Mouse (Mus musculus) liver, adult 2 months (tissue): ENCODE measurements at regions not wholly inside any gene's neighbourhood (a gene's known extent, or its start where the extent isn't known, plus 50 kb on each side); places are given as distances from the start of the nearest gene placed in this dataset.

ENCODE experiments used
- DNase-seq: peaks from one replicate; pipeline ENCODE4 v3.0.0-alpha.2; 2011; ENCODE audit warnings: low read depth, low spot score; ENCODE audit errors: extremely low read depth
- H3K27ac ChIP-seq: fragments of 200-500 bp; replicated peaks from 2 replicates; pipeline ENCODE4 v1.5.1; 2012; ENCODE audit warnings: low read depth, mild to moderate bottlenecking, control low read depth, inconsistent platforms, low read length; ENCODE audit not compliant: insufficient read depth
- H3K27me3 ChIP-seq: fragments of 200-500 bp; 2 replicates; pipeline ENCODE4 v1.6.1; 2012; ENCODE audit warnings: mild to moderate bottlenecking, moderate library complexity, low read length, inconsistent platforms; ENCODE audit not compliant: control insufficient read depth, insufficient read depth
- H3K36me3 ChIP-seq: fragments of 200-500 bp; 2 replicates; pipeline ENCODE4 v1.6.1; 2012; ENCODE audit warnings: low read length, inconsistent platforms; ENCODE audit not compliant: control insufficient read depth, insufficient read depth
- H3K4me1 ChIP-seq: fragments of 200-500 bp; 2 replicates; pipeline ENCODE4 v1.6.1; 2011; ENCODE audit warnings: low read length; ENCODE audit not compliant: control insufficient read depth, insufficient read depth
- H3K4me3 ChIP-seq: fragments of 200-500 bp; 2 replicates; pipeline ENCODE4 v1.5.1; 2011; ENCODE audit warnings: low read depth, mild to moderate bottlenecking, control low read depth, low read length, moderate library complexity; ENCODE audit not compliant: insufficient read depth
- H3K79me2 ChIP-seq: fragments of 200-500 bp; 2 replicates; pipeline ENCODE4 v1.6.1; 2012; ENCODE audit warnings: inconsistent platforms, mild to moderate bottlenecking, low read length, moderate library complexity; ENCODE audit not compliant: control insufficient read depth, insufficient read depth
- H3K9ac ChIP-seq: fragments of 200-500 bp; 2 replicates; pipeline ENCODE4 v1.6.1; 2012; ENCODE audit warnings: low read depth, mild to moderate bottlenecking, control low read depth, inconsistent platforms, low read length
- CTCF ChIP-seq: fragments of 200-500 bp; IDR thresholded peaks from 2 replicates; pipeline ENCODE4 v1.5.1; 2011; ENCODE audit warnings: low read depth, low read length, control low read depth
- POLR2A ChIP-seq: fragments of 200-500 bp; IDR thresholded peaks from 2 replicates; pipeline ENCODE4 v1.6.1; 2011; ENCODE audit warnings: low read length, control low read depth; ENCODE audit not compliant: insufficient read depth; ENCODE audit errors: extremely low read depth
- WGBS: fragments of 180-500 bp; shearing (Covaris S2); methylation state at CpG from one replicate; pipeline ENCODE4 v1.1.7; 2018; 5-methylcytosine and 5-hydroxymethylcytosine counted together

DNA sequence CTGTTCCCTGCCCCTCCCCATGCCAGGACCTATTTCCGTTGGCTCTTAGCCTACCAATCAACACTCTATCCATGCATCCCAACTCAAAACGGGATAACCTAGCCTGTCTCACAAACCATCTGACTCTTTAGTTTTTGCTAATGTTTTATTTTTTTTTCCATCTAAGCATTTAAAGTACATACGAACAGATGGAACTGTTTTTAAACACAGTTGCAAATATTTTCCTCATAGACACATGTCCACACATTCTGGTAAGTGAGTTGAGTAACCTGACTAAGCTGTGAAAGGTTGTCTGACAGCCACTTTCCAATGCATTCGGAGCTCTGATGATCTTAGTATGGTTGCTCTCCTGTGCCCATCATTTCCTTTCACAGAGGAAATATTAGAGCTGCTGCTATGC lies 384.9 kb downstream of the Gm826 start:
- no peaks in the 10 kb centered on the region for H3K36me3 ChIP-seq
- no peaks in the 10 kb centered on the region for H3K79me2 ChIP-seq
- WGBS = 81% methylated on average over 4 of the region's 4 CpGs
- H3K4me3 ChIP-seq = no peak overlapping the region
- H3K4me1 ChIP-seq = no peaks in the 10 kb centered on the region
- DNase-seq = no peak
- no peak overlapping the region for H3K9ac ChIP-seq
- no peak overlapping the region for H3K27ac ChIP-seq
- no peak for TF ChIP-seq CTCF
- TF ChIP-seq POLR2A = no peak
- no peaks in the 10 kb centered on the region for H3K27me3 ChIP-seq

DNA sequence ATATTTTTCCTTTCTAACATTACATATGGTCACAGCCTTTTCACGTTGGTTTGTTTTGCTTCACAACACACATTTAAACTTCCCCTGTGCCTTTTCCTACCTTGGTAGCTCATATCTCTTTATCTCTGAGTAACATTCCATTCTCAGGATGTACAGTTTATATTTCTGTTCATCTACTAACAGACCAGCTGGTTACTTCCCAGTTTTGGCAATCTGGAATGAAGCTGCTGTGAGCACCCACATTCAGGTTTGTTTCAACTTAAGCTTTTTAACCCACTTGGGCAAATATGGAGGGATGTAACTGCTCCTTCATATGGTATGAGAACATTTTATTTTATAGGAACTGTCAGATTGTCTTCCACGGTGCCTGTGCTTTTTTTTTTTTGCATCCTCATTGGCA lies 403.2 kb downstream of the Gm826 start:
- H3K79me2 ChIP-seq = no peaks in the 10 kb centered on the region
- WGBS = 79% methylated on average over 2 of the region's 2 CpGs
- H3K27me3 ChIP-seq = no peaks in the 10 kb centered on the region
- no peak for TF ChIP-seq CTCF
- no peak for TF ChIP-seq POLR2A
- no peaks in the 10 kb centered on the region for H3K36me3 ChIP-seq
- H3K4me3 ChIP-seq = no peak overlapping the region
- no peak overlapping the region for H3K9ac ChIP-seq
- no peaks in the 10 kb centered on the region for H3K4me1 ChIP-seq
- DNase-seq = no peak
- H3K27ac ChIP-seq = no peak overlapping the region

DNA sequence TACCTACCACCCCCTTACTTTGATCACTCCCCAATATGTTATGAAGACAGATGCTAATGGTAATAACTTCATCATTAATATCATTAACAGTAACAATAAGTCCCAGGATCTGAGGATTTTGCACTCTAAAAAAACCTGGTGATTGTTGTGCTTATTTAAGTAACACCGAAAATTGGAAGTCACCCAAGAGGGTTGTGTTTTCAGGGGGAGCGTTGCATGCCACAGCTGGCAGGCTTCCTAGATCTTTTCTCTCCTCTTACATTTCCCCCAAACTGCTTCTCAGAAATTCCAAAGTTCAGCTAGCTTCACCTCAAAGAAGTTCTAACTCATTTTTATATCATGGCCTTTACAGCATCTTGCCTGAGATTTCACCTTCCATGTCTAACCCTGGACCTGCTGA lies 444.3 kb downstream of the Gm826 start:
- H3K4me1 ChIP-seq = no peaks in the 10 kb centered on the region
- H3K27ac ChIP-seq = no peak overlapping the region
- no peak overlapping the region for H3K9ac ChIP-seq
- no peaks in the 10 kb centered on the region for H3K36me3 ChIP-seq
- H3K27me3 ChIP-seq = no peaks in the 10 kb centered on the region
- H3K79me2 ChIP-seq = no peaks in the 10 kb centered on the region
- TF ChIP-seq POLR2A (no peak), CTCF (no peak)
- DNase-seq = no peak
- 68% methylated on average over 2 of the region's 2 CpGs for WGBS
- H3K4me3 ChIP-seq = no peak overlapping the region

DNA sequence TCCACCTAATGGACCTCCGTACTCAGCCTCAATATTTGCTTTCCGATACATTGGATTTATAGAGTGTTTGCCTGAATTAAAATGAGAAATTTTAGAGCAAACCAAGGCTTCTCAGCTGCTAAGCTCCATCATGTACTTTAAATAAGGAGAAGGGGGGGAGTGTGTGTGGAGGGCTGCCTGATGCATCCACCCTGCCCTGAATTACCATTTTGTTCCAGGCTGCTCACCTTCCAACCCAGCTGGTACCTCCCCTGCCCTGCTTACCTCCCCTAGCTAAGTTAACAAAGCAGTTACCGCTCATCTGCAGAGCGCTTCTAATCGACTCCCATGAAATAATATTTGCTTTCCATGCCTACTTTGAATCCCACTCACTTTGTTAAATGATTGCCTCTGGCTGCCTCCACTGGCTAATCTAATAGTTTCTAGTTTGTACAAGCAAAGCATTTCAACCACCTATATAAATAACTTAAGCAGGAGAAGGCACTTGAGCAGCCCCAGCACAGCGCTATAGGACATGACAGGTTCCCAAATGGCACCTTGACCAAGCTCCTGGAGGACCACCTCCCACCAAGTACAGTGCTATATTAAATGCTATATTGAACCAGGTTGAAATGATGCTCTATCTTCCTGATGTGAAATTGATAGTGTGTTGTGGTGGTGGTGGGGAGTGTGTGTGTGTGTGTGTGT lies 449.0 kb downstream of the Gm826 start:
- no peaks in the 10 kb centered on the region for H3K27me3 ChIP-seq
- 65% methylated on average over 6 of the region's 6 CpGs for WGBS
- H3K79me2 ChIP-seq = no peaks in the 10 kb centered on the region
- no peaks in the 10 kb centered on the region for H3K36me3 ChIP-seq
- no peak overlapping the region for H3K9ac ChIP-seq
- H3K4me1 ChIP-seq = no peaks in the 10 kb centered on the region
- no peak overlapping the region for H3K27ac ChIP-seq
- TF ChIP-seq POLR2A (no peak), CTCF (no peak)
- no peak for DNase-seq
- H3K4me3 ChIP-seq = no peak overlapping the region

DNA sequence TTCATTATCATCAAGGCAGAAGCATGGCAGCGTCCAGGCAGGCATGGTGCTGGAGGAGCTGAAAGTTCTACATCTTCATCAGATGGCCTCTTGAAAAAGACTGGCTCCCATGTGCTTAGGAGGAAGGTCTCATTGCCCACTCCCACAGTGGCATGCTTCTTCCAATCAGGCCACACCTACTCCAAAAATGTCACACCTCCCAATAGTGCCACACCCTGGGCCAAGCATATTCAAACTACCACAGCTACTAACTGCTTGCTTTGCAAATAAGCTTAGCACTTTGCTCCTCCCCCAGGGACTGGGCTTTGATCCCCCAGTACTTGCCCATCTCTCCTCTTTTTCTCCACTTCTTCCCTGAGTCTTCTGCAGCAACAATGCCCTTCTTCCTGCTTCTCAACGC lies 467.0 kb downstream of the Gm826 start:
- H3K79me2 ChIP-seq = no peaks in the 10 kb centered on the region

DNA sequence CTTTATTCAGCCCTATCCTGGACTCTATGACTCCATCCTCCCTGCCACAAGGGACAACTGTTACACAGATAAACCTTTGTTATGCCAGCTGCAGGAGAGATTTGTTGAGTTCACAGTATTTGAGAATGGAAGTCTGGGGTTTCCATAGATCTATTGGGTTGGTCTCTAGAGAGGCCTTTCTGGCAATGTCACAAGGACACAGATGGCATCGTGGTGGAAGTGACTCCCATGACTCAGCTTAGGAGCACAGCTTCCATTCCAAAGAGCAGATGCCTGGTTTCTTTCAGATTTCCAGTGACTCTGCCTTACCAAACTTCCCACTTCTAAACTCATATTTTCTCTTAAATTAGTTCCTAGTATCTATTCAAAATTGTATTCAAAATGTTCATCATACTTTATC lies 467.6 kb downstream of the Gm826 start:
- no peak overlapping the region for H3K27ac ChIP-seq

More for the DNA sequence above, 467.0 kb downstream of the Gm826 start:
- TF ChIP-seq CTCF = no peak
- TF ChIP-seq POLR2A = no peak
- Histone ChIP-seq H3K4me3 (no peak overlapping the region), H3K9ac (no peak overlapping the region), H3K4me1 (no peaks in the 10 kb centered on the region), H3K36me3 (no peaks in the 10 kb centered on the region), H3K27me3 (no peaks in the 10 kb centered on the region), H3K27ac (no peak overlapping the region)
- DNase-seq = no peak
- 48% methylated on average over 2 of the region's 2 CpGs for WGBS

More for the DNA sequence above, 467.6 kb downstream of the Gm826 start:
- TF ChIP-seq POLR2A (no peak), CTCF (no peak)
- WGBS = 83% methylated on average over 1 of the region's 1 CpGs
- H3K36me3 ChIP-seq = no peaks in the 10 kb centered on the region
- no peaks in the 10 kb centered on the region for H3K4me1 ChIP-seq
- no peak overlapping the region for H3K9ac ChIP-seq
- H3K27me3 ChIP-seq = no peaks in the 10 kb centered on the region
- H3K79me2 ChIP-seq = no peaks in the 10 kb centered on the region
- DNase-seq = no peak
- H3K4me3 ChIP-seq = no peak overlapping the region
